Mouse (Mus musculus): ENCODE data around the gene Slc39a5. TPM values are rescaled to one million over a fixed set of nuclear protein-coding genes. Genes with fewer than 3 reads are reported as not detected.

Slc39a5 gene
- total RNA-seq, 2 experiments from 2014 or later = not detected

DNA sequence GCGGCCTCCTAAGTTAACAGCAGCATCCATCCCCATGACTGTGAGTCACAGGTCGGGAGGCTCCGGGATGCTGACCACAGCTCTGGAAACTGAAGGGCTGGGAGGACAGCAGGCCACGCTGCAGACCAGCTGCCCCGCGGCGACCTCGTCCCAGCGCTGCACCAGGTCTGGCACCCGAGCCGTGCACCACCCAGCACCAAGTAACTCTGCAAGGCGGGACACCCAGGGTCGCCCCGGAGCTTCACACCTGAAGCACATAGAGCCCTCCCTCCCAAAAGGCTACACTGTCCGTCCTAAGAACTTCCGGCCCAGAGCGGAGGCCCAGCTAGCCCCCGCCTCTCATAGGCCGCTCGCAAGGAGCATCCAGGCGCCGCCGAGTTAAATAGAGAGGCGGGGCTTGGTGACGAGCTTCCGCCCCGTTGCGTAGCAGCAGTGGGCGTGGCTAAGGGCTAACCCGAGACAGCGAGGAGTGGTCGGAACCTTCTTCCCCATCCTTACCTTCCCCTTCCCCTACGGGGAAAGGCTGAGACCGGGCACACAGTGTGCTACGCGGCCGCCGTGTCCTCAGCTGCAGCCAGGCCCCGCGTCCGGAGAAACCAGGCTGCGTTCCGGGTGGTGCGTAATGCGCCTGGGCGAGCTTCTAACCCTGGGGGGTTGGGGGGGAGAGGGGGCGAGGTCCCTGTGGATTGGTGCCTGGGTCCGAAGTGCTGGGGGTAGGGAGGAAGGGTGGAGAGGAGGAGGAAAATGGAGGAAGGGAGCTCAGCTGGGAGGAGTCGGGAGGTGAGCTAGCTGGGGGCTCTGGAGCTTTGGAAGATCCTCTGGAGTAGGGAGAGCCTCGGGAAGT lies 10.4 kb upstream of the Slc39a5 start, which contains the start of the genes Nabp2 and Rnf41:
Gene Nabp2, minus strand, starts transcription at position 282 of the 844 bp plus-strand sequence.
Gene Rnf41, plus strand, starts transcription at position 447 of the 844 bp plus-strand sequence.
- intact Hi-C loops (cut with DNase I) = loop anchor here (2.0 to 5.0 kb wide), 2 partner anchors 77 to 136 kb away; partner anchors contain the start of genes Rpl41 and Zc3h10
- DNase-seq = peak; percentile 96 to 98

DNA sequence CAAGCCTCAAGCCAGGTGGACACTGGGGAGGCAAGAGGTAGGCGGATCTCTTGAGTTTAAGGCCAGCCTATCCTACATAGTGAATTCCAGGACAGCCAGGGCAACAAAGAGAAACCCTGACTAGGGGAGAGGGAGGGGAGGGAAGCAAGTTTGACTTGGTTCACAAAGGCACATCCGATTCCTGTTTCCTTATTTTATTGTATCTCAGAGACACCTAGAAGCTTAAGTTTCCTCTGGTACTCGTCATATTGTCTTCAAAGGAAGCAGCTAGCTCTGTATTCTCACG lies 9.5 kb upstream of the Slc39a5 start:
- intact Hi-C loops (cut with DNase I) = loop anchor here (2.0 to 5.0 kb wide), 2 partner anchors 76 to 137 kb away; partner anchors contain the start of genes Rpl41 and Zc3h10
- DNase-seq = no peak

DNA sequence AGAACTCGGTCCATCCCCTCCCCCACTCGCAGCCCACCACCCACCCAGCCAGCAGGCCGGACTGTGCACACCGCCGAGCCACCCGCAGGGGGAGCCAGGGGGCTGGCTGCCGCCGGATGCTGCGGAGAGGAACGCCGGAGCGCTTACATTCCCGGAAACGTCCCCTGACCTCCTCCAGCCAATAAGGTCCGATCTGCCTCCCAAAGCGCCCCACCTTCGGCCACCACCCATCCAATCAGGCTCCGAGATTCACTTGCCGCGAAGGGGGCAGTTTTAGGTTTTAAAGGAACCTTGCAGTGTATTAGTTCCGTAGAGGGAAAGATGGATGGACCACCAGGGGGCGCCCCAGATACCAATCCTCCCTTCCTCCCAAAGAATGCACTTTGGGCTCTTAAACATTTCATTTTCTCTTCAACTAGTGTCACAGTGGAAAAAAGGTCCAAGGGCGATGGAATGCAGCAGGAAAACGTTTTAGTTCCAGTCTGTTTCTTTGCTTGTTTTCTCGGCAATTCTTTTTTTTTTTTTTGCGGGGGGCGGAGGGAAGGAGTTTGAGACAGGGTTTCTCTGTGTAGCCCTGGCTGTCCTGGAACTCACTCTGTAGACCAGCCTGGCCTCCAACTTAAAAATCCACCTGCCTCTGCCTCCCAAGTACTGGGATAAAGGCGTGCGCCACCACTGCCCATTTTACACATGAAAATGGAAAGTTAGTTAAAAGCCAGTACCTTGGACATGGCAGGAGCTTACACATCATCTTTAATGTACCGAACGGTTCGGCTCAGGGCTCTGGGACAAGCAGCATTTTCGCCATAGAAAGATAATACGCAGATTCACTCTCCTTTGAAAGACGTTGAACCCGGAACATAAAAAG lies 8.9 kb upstream of the Slc39a5 start:
- peak; percentile 93 to 98 for DNase-seq
- intact Hi-C loops (cut with DNase I) = loop anchor here (1.0 to 5.0 kb wide), 4 partner anchors 33 to 137 kb away; partner anchors contain the start of genes Ankrd52, Rpl41 and Zc3h10

DNA sequence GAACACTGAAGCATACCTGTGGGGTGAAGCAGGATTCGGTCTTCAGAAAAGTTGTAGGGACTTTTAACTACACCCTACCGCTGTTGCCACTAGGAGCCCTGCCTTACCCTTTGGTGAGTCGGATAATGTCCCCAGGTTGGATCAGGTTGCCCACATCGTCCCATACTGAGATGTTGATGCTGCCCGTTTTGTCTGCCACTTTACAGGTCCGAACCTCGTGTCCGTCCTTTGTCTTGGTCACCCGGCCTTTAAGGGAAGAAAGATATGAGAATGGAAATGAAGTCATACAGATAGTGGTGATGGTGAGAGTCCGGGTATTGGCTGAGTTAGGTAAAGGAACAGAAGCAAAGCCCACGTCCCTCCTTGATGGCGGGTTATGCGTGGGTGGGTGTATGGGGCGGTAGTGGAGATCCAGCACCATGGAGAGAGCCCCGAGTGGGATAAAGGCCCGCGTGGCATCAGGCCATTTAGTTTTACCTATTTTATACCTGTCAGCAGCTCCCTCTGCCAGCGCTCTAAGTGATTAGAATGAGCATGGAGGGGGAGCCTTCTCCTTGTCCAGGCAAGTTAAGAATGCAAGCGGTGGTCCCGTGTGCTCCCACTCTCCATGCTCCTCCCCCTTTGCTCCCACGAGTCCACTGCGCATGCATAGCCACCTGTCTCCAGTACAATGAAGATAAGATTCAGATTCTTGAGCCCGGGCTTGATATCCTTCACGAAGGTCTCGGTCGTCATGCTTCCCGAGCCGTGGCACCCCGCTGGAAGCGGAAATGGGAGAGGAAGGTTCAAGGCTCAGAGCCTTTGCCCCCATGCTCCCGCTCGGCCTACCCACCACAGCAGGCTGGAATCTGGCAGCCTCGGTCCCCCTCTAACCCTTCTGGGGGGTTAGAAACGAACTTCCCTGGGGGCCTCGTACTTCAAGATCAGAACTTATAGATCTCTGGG lies 7.8 kb upstream of the Slc39a5 start:
- intact Hi-C loops (cut with DNase I) = loop anchor here (1.0 kb wide), 2 partner anchors 32 to 46 kb away; partner anchors contain the start of gene Ankrd52
- no peak for DNase-seq

DNA sequence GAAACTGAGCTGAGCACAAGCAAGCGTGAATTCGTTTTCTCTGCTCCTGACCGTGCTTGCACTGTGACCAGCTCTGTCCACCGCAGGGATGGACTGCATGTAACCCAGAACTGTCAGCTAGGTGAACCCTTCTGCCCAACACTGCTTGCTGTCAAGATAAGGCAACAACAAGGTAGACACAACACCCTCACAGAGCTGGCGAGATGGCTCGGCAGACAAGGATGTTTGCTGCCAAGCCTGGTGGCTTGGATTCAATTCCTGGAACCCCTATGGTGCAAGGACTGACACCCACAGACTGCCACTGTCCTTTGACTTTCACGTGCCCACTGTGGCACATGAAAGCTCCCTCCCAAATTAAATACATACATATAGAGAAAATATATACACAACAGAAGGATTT lies 2.9 kb upstream of the Slc39a5 start:
- intact Hi-C loops (cut with DNase I) = no loop called here
- no peak for DNase-seq

DNA sequence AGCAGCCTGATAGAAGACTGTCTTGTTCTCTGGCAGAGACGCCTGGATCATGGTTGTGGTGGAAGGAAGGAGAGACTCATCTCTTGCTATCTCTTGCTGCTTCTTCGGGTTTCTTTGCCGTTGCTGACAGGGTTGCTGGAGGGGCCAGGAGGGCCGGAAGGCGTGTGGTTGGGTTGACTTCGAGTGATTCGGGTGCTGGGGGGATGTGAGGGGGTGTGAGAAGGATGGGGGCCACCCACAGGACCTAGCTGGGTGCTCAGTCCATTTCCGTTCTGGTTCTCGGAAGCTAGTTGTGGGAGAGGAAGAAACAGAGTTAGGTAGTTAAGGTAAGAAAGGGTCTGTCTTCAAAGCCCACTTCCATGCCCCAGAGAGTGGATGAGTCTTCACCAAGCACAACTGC lies 609 bp upstream of the Slc39a5 start:
- intact Hi-C loops (cut with DNase I) = no loop called here
- DNase-seq = no peak

DNA sequence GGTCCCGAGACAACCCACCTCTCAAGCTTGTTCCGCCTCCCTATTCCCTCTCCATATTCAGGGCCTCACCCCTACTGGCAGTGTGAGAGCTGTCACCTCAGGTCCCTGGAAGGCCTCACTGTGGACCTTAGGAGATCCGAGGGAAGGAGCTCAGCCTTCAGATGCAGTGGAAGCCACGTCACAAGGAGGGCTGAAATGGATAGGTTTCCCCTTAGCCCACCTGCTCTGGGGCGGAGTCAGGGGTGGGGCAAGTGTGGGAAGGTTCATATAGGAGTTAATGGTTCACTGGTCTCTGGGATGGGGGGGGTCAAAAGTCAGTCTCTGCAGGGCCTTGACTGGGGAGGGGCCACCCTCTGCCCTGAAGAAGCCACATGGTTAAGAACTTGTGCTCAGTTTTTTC lies 691 bp downstream of the Slc39a5 start:
- DNase-seq = no peak

DNA sequence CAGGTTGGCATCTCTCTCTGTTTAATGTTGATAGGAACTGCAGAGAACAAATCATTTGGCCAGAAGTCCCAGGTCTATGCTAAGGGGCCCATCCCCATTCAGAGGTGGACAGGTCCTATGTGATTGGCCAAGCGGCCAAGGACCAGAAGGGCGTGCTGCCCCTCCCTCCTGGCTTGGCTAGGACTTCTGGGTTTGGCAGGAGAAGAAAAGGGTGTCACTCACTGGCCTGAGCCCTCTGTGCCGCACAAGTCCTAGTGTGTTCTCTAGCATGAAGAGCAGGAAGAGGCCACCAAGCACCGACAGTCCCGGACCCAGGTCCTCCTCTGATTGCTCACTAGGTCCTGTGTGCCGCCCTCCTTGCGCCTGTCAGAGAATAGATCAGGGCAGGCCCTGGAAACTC lies 3.6 kb downstream of the Slc39a5 start:
- peak in 1 of 2 experiments; percentile 30 for DNase-seq
- intact Hi-C loops (cut with DNase I) = no loop called here

More for the DNA sequence above, 691 bp downstream of the Slc39a5 start:
- intact Hi-C loops (cut with DNase I) = no loop called here

DNA sequence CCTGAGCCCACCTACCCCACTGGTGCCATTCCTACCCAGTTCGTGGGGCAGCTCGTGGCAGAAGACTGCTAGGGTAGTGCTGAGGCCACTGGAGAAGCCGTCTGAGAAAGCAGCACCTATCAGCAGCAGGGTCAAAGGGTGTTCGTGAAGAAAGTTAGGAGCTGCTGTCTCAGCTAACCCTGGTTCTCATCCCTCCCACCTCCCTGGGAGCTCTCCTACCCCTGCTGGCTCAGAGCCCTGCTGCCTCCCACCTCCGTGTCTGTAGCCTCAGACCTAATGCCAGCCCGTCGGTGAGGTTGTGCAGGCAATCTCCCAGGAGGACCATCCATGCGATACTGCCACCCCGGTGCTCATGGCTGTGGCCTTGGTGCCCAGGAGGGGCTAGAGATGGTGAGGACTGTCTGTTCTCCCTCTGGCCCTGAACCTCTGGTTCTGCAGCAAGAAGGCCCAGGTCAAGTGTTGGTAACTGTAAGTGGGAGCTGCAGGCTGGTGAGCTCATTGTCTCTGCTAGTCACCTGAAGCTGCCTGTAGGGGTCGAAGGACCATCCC lies 4.2 kb downstream of the Slc39a5 start:
- intact Hi-C loops (cut with DNase I) = no loop called here
- DNase-seq = no peak

DNA sequence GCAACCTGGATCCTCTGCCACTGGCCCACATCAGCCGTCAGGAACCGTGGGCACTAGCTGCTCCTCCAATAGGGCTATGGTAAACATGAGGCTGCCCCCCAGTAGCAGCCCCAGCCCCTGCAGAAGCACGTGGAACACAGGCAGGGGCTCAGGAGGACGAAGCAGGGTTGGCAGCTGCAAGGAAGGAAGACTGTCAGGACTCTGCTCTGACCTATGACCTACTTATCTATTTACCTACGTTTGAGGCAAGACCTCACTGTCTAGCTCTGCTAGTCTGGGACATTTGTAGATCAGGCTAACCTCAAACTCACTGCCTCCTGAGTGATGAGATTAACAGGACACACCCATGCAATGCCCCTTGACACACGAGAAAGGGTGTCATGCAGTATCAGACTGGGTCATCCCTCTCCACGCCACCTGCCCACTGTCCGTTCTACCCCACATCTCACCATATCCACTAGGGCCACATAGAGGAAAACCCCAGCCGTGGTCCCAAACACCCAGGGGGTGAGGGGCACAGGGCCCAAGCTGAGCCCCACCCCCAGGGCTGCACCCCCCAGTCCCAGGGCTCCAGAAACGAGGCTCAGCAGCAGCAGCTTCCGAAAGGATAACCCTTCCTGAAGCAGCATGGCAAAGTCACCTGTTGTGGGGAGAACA lies 4.9 kb downstream of the Slc39a5 start:
- intact Hi-C loops (cut with DNase I) = no loop called here
- no peak for DNase-seq

DNA sequence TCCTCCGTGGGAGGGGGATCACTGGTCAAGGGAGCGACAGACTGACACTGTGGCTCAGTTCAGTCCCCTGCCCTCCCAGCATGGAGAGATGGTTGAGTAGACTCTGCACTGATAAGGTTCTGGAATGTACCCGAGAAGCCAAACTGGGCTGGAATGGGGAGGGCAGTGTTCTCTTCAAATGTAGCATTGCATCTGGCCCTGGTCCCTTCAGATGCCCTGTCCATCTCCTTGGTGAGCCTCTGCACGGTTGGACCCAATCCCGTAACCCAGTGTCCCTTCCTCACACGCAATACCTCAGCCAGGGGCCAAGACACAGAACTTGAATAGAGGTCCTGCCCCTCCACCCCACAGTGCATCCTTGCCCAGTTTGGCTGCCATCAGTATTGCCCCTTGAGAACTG lies 9.2 kb downstream of the Slc39a5 start:
- no peak for DNase-seq

DNA sequence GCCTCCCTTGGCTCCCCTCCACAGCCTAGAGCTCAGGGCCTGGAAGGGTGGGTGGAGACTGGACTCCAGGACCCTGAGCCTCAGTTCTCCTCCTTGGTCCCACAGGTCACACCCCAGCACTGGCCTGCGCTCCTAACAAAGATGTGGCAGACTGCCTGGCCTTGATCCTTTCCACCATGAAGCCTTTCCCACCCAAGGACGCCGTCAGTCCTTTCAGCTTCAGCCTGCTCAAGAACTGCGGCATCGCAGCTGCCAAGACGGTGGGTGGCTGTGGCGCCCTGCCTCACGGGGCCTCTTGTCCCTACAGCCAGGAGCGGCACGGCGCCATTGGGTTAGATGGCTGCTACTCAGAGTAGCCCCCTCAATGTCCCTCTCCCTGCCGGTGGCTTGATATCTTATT lies 10.7 kb downstream of the Slc39a5 start:
- intact Hi-C loops (cut with DNase I) = no loop called here
- DNase-seq = no peak

More for the DNA sequence above, 9.2 kb downstream of the Slc39a5 start:
- intact Hi-C loops (cut with DNase I) = no loop called here

DNA sequence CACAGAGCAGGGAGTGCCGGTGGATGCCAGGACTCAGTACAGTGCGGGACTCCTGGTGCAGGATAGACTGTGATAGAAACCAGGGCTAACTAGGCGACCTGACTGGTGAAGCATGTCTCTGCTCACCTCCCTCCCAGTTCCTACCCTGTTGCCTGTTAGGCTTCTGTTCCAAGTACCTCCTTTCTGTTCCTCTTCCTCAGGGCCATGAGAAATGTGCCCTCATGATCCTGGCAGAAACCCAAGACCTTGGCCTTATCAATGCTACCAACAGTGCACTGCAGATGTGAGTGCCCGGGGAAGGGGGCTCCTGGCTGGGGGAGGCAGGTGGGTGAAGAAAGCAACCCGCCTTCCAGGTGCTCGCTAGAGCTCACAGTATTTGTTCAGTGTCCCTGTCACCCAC lies 11.5 kb downstream of the Slc39a5 start:
- DNase-seq = no peak
- intact Hi-C loops (cut with DNase I) = no loop called here

DNA sequence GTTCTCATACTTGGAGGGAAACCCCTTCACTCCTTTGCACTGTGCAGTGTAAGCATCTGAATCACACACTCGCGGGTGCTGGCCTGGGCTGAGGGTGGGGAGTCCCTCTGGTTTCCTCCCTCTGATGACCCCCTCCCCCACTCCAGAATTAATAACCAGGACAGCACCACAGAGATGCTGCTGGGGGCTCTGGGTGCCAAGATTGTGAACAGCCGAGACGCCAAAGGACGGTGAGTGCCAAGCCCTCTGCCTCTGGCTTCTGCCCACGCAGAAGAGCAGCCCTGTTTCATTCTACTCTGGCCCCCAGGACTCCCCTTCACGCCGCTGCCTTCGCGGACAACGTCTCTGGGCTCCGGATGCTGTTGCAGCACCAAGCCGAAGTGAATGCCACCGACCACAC lies 12.1 kb downstream of the Slc39a5 start:
- intact Hi-C loops (cut with DNase I) = no loop called here
- no peak for DNase-seq

DNA sequence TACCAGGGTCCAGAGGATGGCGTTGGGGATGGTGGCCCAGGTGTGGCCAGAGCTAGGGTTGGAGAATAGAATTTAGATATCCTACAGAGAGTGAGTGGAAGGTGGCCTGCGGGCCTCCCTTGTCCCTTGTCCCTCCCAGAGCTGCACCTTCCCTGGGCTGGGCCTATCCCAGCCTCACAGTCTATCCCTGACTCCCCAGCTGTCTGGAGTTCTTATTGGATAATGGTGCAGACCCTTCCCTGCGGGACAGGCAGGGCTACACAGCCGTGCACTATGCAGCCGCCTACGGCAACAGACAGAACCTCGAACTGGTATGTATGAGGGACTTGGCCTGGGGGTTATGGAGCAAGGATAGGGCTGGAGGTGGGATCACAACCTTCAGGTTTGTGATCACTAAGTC lies 15.1 kb downstream of the Slc39a5 start:
- DNase-seq = no peak
- intact Hi-C loops (cut with DNase I) = no loop called here

DNA sequence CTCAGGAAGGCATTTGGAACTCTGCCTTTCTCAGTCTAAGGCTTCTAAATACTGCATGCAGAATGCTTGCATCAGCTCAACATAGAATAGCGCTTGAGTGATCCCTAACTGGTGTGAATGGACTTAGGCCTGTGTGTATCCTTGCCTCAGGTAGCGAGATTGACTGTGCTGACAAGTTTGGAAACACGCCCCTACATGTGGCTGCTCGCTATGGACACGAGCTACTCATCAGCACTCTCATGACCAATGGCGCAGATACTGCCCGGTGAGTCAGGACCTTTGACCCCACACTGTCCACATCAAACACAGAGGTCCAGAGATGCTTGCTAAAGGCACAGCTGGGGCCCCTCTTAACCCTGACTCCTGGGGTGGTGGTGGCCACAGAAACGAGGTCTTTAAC lies 18.5 kb downstream of the Slc39a5 start:
- no peak for DNase-seq
- intact Hi-C loops (cut with DNase I) = no loop called here

DNA sequence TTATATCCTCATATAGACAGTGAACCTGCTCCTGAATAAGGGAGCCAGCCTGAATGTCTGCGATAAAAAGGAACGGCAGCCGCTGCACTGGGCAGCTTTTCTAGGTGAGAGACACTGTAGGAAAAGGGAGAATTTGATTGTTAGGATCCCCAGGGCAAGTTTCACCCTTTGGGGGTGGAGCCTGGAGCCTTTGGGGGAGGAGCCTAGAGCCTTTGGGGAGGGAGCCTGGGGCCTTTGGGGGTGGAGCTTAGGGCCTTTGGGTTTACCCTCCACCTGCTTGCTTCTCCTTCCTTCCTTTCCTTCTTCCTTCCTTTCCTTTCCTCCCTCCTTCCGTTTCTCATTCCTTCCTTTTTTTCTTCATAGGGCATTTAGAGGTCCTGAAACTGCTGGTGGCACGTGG lies 20.5 kb downstream of the Slc39a5 start:
- intact Hi-C loops (cut with DNase I) = no loop called here
- no peak for DNase-seq

DNA sequence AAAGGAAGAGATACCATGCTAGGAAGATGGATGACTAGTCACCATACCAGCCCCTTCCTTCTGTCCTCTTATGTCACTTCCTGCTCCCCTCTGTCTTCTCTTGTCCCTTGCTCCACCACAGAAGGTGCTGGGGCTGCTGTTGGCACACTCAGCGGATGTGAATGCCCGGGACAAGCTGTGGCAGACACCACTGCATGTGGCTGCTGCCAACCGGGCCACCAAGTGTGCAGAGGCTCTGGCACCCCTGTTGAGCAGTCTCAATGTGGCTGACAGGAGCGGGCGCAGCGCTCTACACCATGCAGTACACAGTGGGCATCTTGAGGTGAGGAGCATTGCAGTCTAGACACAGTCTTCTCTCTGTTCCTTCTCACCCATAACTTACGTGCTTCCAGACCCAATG lies 21.8 kb downstream of the Slc39a5 start:
- no peak for DNase-seq

DNA sequence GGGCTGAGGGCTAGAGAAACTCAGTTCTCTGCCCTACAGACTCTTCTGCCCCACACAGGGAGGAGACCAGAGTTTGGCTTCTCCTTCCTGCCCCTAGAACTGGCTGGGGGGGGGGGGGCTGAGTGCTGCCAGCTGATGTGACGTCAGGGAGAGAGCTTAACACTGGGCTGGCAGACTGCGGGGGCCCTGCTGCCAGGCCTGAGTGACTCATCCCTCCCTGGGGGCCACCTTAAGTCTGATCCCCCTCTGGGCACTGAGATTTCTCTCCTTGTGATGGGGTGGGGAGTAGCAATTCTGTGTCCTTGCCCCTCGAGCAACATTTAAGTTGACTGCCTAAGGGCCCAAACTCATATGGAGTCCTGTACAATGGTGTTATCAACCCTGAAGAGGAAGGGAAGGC lies 22.6 kb downstream of the Slc39a5 start:
- intact Hi-C loops (cut with DNase I) = loop anchor here (5.0 kb wide), 1 partner anchor 41 kb away; the partner anchor contains the start of gene Cs
- no peak for DNase-seq

More for the DNA sequence above, 21.8 kb downstream of the Slc39a5 start:
- intact Hi-C loops (cut with DNase I) = loop anchor here (5.0 kb wide), 1 partner anchor 42 kb away; the partner anchor contains the start of gene Cs
